Mouse (Mus musculus) heart, embryonic 14.5 days (tissue): ENCODE measurements around the gene Fis1. TPM values are rescaled to one million over a fixed set of nuclear protein-coding genes. Genes with fewer than 3 reads are reported as not detected.
"Not testable (repeated sequence)": the region's sequence is repeated elsewhere in the genome, so short reads cannot be mapped to it uniquely, and the experiment has no call there.

Experiments used
- ATAC-seq: fragments of 200-750 bp; cut with Nextera tagmentation; 2 replicates; pipeline ENCODE4 v1.8.0; 2017; ENCODE audit warnings: low read depth, moderate TSS enrichment; ENCODE audit not compliant: insufficient number of reproducible peaks, insufficient read depth, low FRiP score
- H3K27ac ChIP-seq, 2 experiments: fragments of 200-500 bp in 1 of 2; fragments of 300-500 bp in 1 of 2; sonication (generic) in 1 of 2; replicated peaks in 1 of 2; 2 replicates each; pipeline ENCODE4 v1.5.1; 2012 to 2014; ENCODE audit warnings: low read depth in 2 of 2, low read length in 2 of 2, control low read depth in 1 of 2, mild to moderate bottlenecking in 1 of 2, mixed read lengths in 1 of 2; ENCODE audit not compliant: control insufficient read depth in 1 of 2, insufficient read depth in 1 of 2
- H3K27me3 ChIP-seq: fragments of 300-500 bp; sonication (generic); 2 replicates; pipeline ENCODE4 v1.6.1; 2014; ENCODE audit warnings: mild to moderate bottlenecking, low read length, control low read depth; ENCODE audit not compliant: control insufficient read depth, insufficient read depth
- H3K36me3 ChIP-seq: fragments of 300-500 bp; sonication (generic); 2 replicates; pipeline ENCODE4 v1.6.1; 2014; ENCODE audit warnings: mild to moderate bottlenecking, control low read depth, low read length, mixed read lengths; ENCODE audit not compliant: control insufficient read depth, insufficient read depth
- H3K4me1 ChIP-seq, 2 experiments: fragments of 200-500 bp in 1 of 2; fragments of 300-500 bp in 1 of 2; sonication (generic) in 1 of 2; 2 replicates each; pipeline ENCODE4 v1.6.1; 2012 to 2014; ENCODE audit warnings: low read length in 2 of 2, control low read depth in 1 of 2, mixed read lengths in 1 of 2; ENCODE audit not compliant: control insufficient read depth in 2 of 2, insufficient read depth in 2 of 2
- H3K4me2 ChIP-seq: fragments of 300-500 bp; sonication (generic); 2 replicates; pipeline ENCODE4 v1.6.1; 2014; ENCODE audit warnings: mild to moderate bottlenecking, low read length
- H3K4me3 ChIP-seq, 2 experiments: fragments of 200-500 bp in 1 of 2; fragments of 300-500 bp in 1 of 2; sonication (generic) in 1 of 2; 2 replicates each; pipeline ENCODE4 v1.5.1; 2012 to 2014; ENCODE audit warnings: low read length in 2 of 2, mild to moderate bottlenecking in 2 of 2, control low read depth in 1 of 2, low read depth in 1 of 2, moderate library complexity in 1 of 2; ENCODE audit not compliant: control insufficient read depth in 1 of 2, insufficient read depth in 1 of 2
- H3K9ac ChIP-seq: fragments of 300-500 bp; sonication (generic); 2 replicates; pipeline ENCODE4 v1.6.1; 2014; ENCODE audit warnings: mild to moderate bottlenecking, low read length
- H3K9me3 ChIP-seq: fragments of 300-500 bp; sonication (generic); 2 replicates; pipeline ENCODE4 v1.6.1; 2016; ENCODE audit warnings: low read length, control low read depth; ENCODE audit not compliant: control insufficient read depth
- WGBS: fragments of 180-500 bp; shearing (Covaris S2); extraction: QIAGEN DNeasy Blood & Tissue Kit; methylation state at CpG from one replicate; pipeline ENCODE4 v1.1.7; 2014; 5-methylcytosine and 5-hydroxymethylcytosine counted together
- polyA plus RNA-seq: library from polyadenylated mRNA; unstranded; fragments of >200 nt; fragmentation: Nextera tagmentation; extraction: Ambion mirVana; gene quantifications from 2 replicates; pipeline ENCODE4 v1.2.1, GENCODE M21; 2014

Gene Fis1
- polyA plus RNA-seq, 1 experiment from 2014 or later: 314 TPM

- ATAC-seq: no peak
Measured at GRCm38 (mm10) chr5:136942781-136943180, 10.3 kb upstream of the Fis1 start.

GRCm38 (mm10) chr5:136943382-136943781 lies 9.7 kb upstream of the Fis1 start:
- H3K27me3 ChIP-seq: no peaks in the 10 kb centered on the region
- H3K36me3 ChIP-seq: no peaks in the 10 kb centered on the region
- no peaks in the 10 kb centered on the region for H3K9me3 ChIP-seq
- no peak overlapping the region for H3K9ac ChIP-seq
- WGBS: 81% methylated on average over 2 of the region's 2 CpGs
- peaks cover 0 to 2% of the 10 kb centered on the region in 2 experiments; a peak in 1 of 4 replicates for H3K4me1 ChIP-seq
- no peak for ATAC-seq
- no peak overlapping the region for H3K4me3 ChIP-seq
- no peak overlapping the region for H3K27ac ChIP-seq
- H3K4me2 ChIP-seq: no peak overlapping the region

More at GRCm38 (mm10) chr5:136942781-136943180, 10.3 kb upstream of the Fis1 start:
- no peaks in the 10 kb centered on the region for H3K9me3 ChIP-seq
- WGBS: 62% methylated on average over 3 of the region's 3 CpGs
- H3K4me3 ChIP-seq: no peak overlapping the region
- no peaks in the 10 kb centered on the region for H3K36me3 ChIP-seq
- peaks cover 0 to 2% of the 10 kb centered on the region in 2 experiments; a peak in 1 of 4 replicates for H3K4me1 ChIP-seq
- H3K4me2 ChIP-seq: no peak overlapping the region
- H3K9ac ChIP-seq: no peak overlapping the region
- no peak overlapping the region for H3K27ac ChIP-seq
- H3K27me3 ChIP-seq: no peaks in the 10 kb centered on the region

DNA sequence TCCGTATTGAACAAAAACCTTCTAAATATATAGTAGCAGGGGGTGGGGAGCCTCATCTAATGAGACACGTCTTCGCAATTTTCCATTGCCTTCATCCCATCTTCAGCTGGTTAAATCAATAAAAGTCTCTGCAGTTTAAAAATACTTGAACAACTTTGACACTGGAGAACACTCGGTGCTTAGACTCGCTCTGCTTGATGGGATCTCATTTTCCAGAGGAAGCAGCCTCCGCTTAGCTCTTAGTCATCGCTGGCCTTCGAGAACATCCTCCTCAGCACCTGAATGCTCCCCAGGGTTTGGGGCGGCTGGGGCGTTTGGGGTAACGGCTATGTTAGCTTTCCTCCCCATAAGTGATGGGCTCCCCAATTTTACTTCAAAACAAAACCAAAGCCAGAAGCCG lies 8.0 kb upstream of the Fis1 start:
- ATAC-seq: no peak
- H3K27ac ChIP-seq: no peak overlapping the region
- WGBS: 65% methylated on average over 12 of the region's 12 CpGs

DNA sequence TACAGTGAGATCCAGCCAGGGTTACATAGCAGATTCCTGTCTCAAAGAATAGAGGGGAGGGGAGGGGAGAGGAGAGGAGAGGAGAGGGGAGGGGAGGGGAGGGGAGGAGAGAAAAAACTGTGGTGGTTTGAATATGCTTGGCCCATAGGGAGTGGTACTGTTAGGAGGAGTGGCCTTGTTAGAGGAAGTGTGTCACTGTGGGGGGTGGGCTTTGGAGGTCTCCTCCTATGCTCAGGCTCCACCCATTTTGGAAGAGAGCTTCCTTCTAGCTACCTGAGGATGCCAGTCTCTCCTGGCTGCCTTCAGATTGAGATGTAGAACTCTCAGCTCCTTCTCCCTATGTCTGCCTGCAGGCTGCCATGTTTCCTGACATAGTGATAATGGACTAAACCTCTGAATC lies 5.2 kb upstream of the Fis1 start:
- Histone ChIP-seq H3K27ac (no peak overlapping the region), H3K9me3 (no peaks in the 10 kb centered on the region), H3K4me1 (no peaks in the 10 kb centered on the region), H3K4me2 (no peak overlapping the region), H3K4me3 (no peak overlapping the region), H3K36me3 (no peaks in the 10 kb centered on the region), H3K27me3 (no peaks in the 10 kb centered on the region), H3K9ac (no peak overlapping the region)
- ATAC-seq: no peak

More for the DNA sequence above, 8.0 kb upstream of the Fis1 start:
- no peaks in the 10 kb centered on the region for H3K9me3 ChIP-seq
- no peaks in the 10 kb centered on the region for H3K27me3 ChIP-seq
- H3K9ac ChIP-seq: no peak overlapping the region
- no peak overlapping the region for H3K4me2 ChIP-seq
- peaks cover 0 to 2% of the 10 kb centered on the region in 2 experiments; a peak in 1 of 4 replicates for H3K4me1 ChIP-seq
- H3K4me3 ChIP-seq: no peak overlapping the region
- H3K36me3 ChIP-seq: no peaks in the 10 kb centered on the region

DNA sequence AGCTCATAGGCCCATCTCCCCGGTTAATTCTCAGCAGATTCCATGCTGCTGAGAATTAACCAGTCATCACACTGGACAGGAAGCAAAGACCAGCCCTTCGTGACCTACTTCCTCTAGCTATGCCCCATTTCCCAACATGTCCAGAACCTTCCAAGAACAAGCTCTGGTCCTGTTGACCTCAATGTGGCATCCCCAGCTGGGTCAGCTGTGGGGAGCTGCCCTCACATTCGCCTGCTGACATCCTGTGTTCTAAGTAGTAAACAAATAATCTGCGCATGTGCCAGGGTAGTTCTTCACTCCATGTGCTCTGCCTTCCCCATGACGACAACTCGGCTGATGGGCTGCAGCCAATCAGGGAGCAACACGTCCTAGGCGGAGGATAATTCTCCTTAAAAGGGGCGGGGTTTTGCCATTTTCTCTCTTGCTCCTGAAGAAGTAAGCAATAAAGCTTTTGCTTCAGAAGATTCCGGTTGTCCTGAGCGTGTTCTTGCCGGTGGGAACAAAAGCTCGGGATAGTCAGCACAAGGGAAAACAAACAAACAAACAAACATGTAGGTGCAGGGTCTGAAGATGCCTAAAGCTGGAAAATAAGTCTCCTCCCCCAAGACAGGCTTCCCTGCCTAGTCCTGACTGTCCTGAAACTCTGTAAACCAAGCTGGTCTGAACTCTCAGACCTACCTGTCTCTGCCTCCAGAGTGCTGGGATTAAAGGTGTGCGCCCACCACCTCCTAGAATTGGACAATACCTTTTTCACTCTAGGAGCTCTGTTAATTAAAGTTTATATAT lies 3.3 kb upstream of the Fis1 start:
- not testable (repeated sequence) for H3K4me3 ChIP-seq, H3K4me2 ChIP-seq, ATAC-seq, H3K36me3 ChIP-seq, H3K4me1 ChIP-seq, H3K9me3 ChIP-seq, H3K27me3 ChIP-seq, H3K9ac ChIP-seq, H3K27ac ChIP-seq
- 83% methylated on average over 14 of the region's 14 CpGs for WGBS

- H3K36me3 ChIP-seq: no peaks in the 10 kb centered on the region
- no peaks in the 10 kb centered on the region for H3K27me3 ChIP-seq
- no peak for ATAC-seq
- peaks cover 3 to 8% of the 10 kb centered on the region in 2 experiments; a peak in 3 of 4 replicates for H3K4me1 ChIP-seq
- no peak overlapping the region for H3K27ac ChIP-seq
- no peak overlapping the region for H3K4me3 ChIP-seq
- H3K9me3 ChIP-seq: no peaks in the 10 kb centered on the region
- H3K4me2 ChIP-seq: no peak overlapping the region
- 78% methylated on average over 6 of the region's 6 CpGs for WGBS
- no peak overlapping the region for H3K9ac ChIP-seq
Measured at GRCm38 (mm10) chr5:136950521-136950920, 2.6 kb upstream of the Fis1 start.

- 55% methylated on average over 4 of the region's 4 CpGs for WGBS
- Histone ChIP-seq H3K4me3 (no peak overlapping the region), H3K4me2 (0 out of 2 replicates have a peak overlapping the region, but pooled peaks have one; percentile 77)
Measured at GRCm38 (mm10) chr5:136952153-136952552, 922 bp upstream of the Fis1 start.

More at GRCm38 (mm10) chr5:136952153-136952552, 922 bp upstream of the Fis1 start:
- H3K27ac ChIP-seq: no peak overlapping the region
- H3K36me3 ChIP-seq: no peaks in the 10 kb centered on the region
- peaks cover 3 to 8% of the 10 kb centered on the region in 2 experiments; a peak in 3 of 4 replicates for H3K4me1 ChIP-seq
- no peak for ATAC-seq
- no peak overlapping the region for H3K9ac ChIP-seq
- no peaks in the 10 kb centered on the region for H3K9me3 ChIP-seq
- H3K27me3 ChIP-seq: no peaks in the 10 kb centered on the region
